Mouse (Mus musculus) kidney, adult 2 months (tissue): Measurements from ENCODE around the gene Ppp1r9a.

Experiments used
- CTCF ChIP-seq: fragments of 200-500 bp; conservative IDR thresholded peaks from 2 replicates; pipeline ENCODE4 v1.5.1; 2011; ENCODE audit warnings: low read depth, mild to moderate bottlenecking, control low read depth, low read length, moderate library complexity, mixed read lengths; ENCODE audit not compliant: insufficient read depth, insufficient read length
- POLR2A ChIP-seq: fragments of 200-500 bp; IDR thresholded peaks from one replicate; pipeline ENCODE4 v1.6.1; 2011; ENCODE audit warnings: low read depth, low read length, control low read depth

DNA sequence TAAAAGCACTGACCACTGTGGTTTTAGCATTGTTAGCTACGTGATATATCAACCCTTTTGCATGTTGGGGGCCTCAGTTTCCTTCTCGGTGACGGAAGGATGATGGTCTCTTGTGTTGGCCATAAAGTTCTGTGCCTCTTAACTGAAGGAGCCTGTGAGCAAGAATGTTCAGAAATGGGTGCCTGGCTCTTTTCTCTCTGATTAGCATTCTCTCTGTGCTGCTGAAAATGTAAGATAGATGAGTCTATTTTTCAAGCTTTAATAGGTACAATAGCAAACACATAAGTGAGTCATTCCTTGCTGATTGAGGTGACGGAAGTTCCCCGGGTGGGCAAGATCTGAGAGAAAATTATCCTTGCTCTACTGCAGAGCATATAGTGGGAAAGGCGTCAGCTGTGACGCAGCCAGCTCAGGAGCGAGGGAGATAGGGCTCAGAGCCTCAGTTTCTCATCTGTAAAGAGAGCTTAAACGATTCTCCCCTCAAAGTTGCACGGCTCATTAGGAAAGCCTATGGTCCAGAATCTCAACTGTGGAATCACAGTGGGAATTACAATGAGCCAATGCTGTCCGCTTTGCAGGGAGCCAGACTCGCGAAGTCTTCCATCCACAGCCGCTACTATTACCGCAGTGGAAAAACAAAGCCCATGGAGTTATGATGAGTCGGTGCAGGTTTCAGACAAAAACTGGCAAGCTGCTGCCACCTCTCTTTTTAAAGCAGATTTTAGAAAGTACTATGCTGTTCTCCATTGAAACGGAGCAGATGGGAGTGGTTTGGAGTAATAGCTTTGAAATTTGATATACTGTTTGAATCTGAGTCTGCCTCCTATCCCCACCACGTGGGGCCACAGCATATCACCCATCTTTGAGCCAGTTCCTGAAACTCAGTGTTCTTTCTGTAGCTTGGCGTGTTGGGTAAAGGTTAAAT lies 275.5 kb downstream of the Ppp1r9a start:
- TF ChIP-seq POLR2A, result no peak
- TF ChIP-seq CTCF, result no peak
